Mouse (Mus musculus): ENCODE data around the gene Akap6.
A peak's percentile ranks its signal among the peaks of the same experiment; 100 is the strongest.
"Not testable (repeated sequence)": the region's sequence is repeated elsewhere in the genome, so short reads cannot be mapped to it uniquely, and the experiment has no call there.

Akap6 gene

GRCm38 (mm10) chr12:52711857-52712640, 12.9 kb downstream of the Akap6 start:
- no peak for DNase-seq (ENCODE audit: low spot score in 2 of 2)

GRCm38 (mm10) chr12:52718392-52718791, 19.2 kb downstream of the Akap6 start:
- DNase-seq (ENCODE audit: low spot score in 2 of 2) = no peak

DNA sequence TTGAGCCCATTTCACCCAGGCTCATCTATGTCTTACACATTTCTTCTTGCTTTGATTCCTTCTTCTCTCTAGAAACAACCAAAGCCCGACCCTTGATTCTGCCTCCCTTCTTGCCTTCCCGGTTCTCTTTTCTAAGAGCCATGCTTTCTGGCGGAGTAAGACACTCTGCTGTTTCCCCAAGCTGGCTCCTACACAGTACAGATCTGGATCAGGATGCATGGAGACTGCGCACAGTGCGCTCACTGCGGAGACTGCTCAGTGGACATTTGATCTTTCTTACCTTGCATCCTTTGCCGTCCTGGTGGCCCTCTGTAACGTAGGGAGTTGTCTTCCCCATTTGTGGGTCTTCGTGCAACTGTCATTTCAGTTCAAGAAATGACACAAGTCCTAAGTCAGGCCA, 20.0 kb downstream of the Akap6 start:
- no peak for DNase-seq (ENCODE audit: low spot score in 2 of 2)

GRCm38 (mm10) chr12:52719681-52720080, 20.5 kb downstream of the Akap6 start:
- no peak for DNase-seq (ENCODE audit: low spot score in 2 of 2)

GRCm38 (mm10) chr12:52724039-52724615, 24.9 kb downstream of the Akap6 start:
- DNase-seq (ENCODE audit: low spot score in 2 of 2) = not testable (repeated sequence)

DNA sequence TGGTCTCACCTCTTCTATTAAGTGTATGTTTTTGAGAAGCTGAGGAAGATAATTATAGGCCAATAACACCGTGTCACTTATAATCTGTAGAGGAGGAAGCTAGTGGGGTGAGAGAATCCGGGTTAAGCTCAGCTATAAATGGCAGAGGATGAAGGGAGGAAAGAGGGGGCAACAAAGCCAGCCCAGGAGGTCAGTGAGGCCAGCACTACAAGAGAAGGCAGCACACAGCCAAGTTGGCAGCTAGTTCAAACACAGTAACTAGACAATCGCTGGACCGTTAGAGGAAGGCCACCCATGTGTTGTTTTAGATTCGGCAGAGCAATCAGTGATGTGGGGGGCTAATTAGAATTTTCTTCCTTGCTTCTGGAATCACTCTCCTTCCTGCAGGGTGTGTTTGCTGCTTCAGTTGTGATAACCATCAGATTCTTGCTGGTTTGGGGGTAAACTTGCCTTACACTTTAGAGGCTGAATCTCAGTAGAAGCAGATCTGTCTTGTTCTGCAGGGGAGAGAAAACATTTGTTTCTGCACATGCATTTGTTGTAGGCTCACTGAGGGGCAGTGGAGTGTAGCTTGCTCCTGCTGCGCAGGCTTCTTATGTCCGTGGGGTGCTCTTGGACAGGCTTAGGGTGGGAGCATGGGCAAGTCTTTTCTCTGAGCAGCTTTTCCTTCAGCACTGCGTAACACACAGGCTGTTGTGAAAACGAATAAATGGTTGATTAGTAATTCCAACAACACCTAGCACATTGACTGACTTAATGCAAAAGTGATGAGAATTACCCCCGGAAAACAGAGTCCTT, 27.4 kb downstream of the Akap6 start:
- DNase-seq (ENCODE audit: low spot score in 2 of 2) = no peak

DNA sequence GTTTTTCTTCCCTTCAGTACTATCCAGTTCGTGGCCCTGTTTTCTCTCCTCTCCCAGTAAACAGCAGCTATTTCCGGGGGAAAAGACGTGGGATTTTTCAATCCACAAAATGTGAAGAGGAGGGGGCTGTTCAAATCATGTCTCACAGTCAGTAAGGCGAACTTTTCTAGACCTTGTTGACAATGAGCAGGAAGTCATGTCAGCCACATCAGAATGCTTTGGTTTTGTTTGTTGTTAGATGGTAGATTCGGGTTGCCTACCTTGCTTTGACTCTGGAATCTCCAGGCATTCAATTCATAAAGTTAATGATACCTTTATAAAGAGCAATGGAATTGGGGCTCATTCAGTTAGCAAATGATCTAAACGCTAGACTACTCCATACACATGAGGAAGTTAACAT, 30.2 kb downstream of the Akap6 start:
- DNase-seq (ENCODE audit: low spot score in 2 of 2) = no peak

GRCm38 (mm10) chr12:52735161-52735560, 36.0 kb downstream of the Akap6 start:
- DNase-seq (ENCODE audit: low spot score in 2 of 2) = not testable (repeated sequence)

- DNase-seq (ENCODE audit: low spot score in 2 of 2) = no peak
Observed at GRCm38 (mm10) chr12:52737151-52737550, 38.0 kb downstream of the Akap6 start.

DNA sequence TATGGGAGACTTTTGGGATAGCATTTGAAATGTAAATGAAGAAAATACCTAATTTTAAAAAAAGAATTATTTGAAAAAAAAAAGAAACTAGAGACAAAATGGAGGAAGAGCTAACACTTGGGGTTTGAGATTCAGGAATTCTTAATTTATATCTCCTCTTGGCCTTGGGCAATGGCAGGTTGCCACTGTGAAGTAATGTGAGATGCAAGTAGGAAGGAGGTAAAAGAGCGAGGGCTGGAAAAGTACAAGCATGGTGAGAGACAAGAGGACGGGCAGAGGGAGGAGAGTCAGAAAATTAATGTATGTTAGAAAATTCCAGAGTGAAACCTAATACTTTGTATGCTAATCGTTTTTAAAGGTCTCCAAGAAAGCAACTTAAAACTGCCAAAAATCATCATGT, 40.1 kb downstream of the Akap6 start:
- DNase-seq (ENCODE audit: low spot score in 2 of 2) = no peak

- peak in 1 of 2 experiments; percentile 35 for DNase-seq (ENCODE audit: low spot score in 2 of 2)
Observed at GRCm38 (mm10) chr12:52741801-52742200, 42.6 kb downstream of the Akap6 start.

DNA sequence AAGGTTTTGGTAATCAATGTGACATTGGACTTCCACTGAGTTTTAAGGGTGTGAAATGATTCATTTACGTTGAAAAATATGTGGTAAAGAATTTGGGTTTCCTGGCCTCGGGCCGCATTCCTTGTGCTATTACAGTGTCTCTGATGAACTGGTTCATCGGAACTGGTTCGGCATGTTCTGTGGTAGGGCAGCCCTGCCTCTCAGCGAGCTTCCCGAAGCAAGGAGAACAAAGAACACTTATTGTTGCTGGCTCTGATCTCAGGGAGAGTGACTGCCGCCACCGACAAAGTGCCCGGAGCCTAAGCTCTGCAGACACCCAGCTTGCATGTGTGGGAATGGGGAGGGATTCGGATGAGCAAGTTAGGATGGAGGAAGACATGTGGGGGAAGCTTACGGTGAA, 50.8 kb downstream of the Akap6 start:
- DNase-seq (ENCODE audit: low spot score in 2 of 2) = no peak

DNA sequence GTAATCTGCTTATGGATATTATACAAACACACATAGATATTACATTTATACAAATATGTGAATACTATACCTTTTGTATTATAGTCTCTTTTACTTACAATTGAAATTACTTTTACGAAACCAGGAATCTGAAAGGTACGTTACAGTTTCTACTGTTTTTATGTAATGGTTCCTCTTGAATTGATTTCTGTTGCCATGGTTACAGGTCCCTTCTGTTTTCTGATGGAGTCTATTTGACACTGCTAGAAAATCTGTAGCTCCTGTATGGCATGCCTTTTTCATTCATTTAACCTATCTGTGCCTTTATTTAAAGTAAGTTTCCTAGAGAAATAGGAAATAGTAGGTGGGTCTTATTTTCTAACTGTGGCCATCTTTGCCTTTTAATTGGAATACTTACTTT, 56.5 kb downstream of the Akap6 start:
- no peak for DNase-seq (ENCODE audit: low spot score in 2 of 2)

DNA sequence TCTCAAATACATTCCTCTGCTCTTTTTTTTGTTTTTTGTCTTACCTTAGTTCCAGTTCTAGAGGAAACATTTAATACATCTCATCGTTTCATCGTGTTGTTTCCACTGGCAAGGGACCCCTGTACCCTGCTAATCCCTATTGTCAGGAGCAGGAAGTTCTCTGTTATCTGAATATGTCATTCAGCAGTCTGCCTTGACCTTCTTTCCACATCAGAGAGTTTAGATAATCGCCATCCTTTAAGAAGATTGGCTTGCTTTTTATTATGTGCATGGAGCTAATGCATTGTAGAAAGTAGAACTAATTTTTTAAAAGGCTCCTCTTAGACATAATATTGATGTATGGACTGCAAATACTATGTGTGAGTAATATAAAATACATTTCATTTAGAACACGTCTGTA, 58.7 kb downstream of the Akap6 start:
- no peak for DNase-seq (ENCODE audit: low spot score in 2 of 2)

DNA sequence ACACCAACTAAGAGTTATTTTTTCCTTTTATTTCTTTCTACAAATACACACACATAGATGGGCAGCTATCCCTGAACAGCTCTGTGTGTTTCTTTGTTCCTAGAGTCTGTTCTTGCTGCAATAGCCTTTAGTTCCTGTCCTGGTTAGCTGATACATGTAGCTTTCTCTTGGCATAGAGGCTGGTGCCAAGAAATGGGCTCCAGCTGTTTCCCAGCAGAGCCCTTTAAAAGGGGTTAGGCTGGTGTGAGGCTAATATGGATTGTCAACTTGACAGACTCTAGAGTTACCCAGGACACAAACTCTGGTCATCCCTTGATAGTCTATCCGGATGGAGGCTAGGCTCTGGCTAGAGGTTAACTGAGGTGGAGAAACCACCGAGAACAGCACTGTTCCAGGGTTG, 64.9 kb downstream of the Akap6 start:
- no peak for DNase-seq (ENCODE audit: low spot score in 2 of 2)

GRCm38 (mm10) chr12:52764810-52765209, 65.6 kb downstream of the Akap6 start:
- DNase-seq (ENCODE audit: low spot score in 2 of 2) = no peak

DNA sequence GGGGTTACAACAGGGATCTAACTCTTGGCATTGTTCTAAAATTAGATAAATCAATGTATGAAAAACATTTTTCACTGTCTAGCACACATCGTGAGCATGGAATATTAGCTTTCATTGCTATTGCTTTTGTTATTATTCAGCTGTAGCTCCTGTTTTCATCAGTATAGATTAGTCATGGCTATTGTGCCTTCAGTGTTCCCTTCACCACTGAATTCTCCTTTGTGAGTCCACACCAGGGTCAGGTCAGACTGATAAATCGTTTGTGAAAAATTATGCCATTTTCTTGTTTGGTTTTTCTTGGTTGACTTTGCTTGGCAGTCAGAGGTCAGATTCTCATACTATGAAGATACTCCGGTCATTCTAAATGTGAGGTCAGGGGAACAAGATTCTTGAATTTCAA, 70.4 kb downstream of the Akap6 start:
- no peak for DNase-seq (ENCODE audit: low spot score in 2 of 2)

DNA sequence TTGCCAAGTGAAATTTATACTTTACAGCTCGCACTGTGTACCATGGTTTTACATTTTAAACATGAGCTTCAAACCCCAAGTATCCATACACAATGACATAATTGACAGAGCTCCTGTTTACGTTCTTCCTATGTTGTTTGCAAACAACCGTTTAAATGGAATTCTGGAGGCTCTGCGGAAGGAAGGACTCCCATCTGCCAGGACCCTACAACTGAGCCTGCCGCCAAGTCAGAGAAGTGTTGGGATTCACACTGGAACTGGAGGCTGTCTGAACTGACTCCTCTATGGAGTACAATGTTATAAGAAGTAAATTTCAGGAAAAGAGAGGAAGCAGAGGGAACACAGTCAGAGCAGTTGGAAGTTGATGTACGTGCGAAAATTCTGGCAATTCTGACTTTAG, 72.7 kb downstream of the Akap6 start:
- no peak for DNase-seq (ENCODE audit: low spot score in 2 of 2)

GRCm38 (mm10) chr12:52772494-52773280, 73.5 kb downstream of the Akap6 start:
- DNase-seq (ENCODE audit: low spot score in 2 of 2) = no peak

GRCm38 (mm10) chr12:52773847-52774246, 74.7 kb downstream of the Akap6 start:
- DNase-seq (ENCODE audit: low spot score in 2 of 2) = peak in 1 of 2 experiments; percentile 65

DNA sequence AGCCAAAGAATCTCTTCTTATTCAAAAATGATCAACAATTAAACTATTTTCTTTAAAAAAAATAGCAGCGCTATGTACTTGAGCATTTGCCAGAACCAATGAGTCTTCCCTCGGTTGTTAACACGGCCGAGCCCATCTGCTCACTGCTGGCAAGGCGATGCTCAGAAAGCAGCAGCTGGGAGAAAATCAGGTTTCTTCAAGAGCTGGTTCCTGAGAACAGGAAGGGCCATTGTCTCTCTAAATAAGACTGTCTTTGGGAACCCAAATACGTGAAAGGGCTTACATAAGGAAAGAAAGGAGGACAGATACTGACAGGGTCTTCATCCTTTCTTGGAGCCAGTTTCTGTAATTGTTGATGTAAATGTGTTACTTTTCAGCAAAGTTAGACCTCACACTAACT, 75.2 kb downstream of the Akap6 start:
- no peak for DNase-seq (ENCODE audit: low spot score in 2 of 2)

GRCm38 (mm10) chr12:52780216-52780615, 81.0 kb downstream of the Akap6 start:
- no peak for DNase-seq (ENCODE audit: low spot score in 2 of 2)
